Mouse (Mus musculus): ENCODE measurements at regions not wholly inside any gene's neighbourhood (a gene's known extent, or its start where the extent isn't known, plus 50 kb on each side); places are given as distances from the start of the nearest gene placed in this dataset.

- no peak for DNase-seq (ENCODE audit: low spot score)
These were observed 105.0 kb upstream of the Rnaseh2b start for GRCm38 (mm10) chr14:62187360-62187759.

GRCm38 (mm10) chr14:62188147-62188885 is 104.1 kb upstream of the Rnaseh2b start:
- no peak for DNase-seq (ENCODE audit: low spot score)

GRCm38 (mm10) chr14:62191624-62192023 is 100.8 kb upstream of the Rnaseh2b start:
- no peak for DNase-seq (ENCODE audit: low spot score)

GRCm38 (mm10) chr14:62192814-62193213 is 99.6 kb upstream of the Rnaseh2b start:
- DNase-seq (ENCODE audit: low spot score), result no peak

GRCm38 (mm10) chr14:62193371-62193770 is 99.0 kb upstream of the Rnaseh2b start:
- DNase-seq (ENCODE audit: low spot score), result no peak

- DNase-seq (ENCODE audit: low spot score), result no peak
These were observed 95.6 kb upstream of the Rnaseh2b start for GRCm38 (mm10) chr14:62196776-62197175.

- no peak for DNase-seq (ENCODE audit: low spot score)
These were observed 93.8 kb upstream of the Rnaseh2b start for GRCm38 (mm10) chr14:62198476-62199190.

- no peak for DNase-seq (ENCODE audit: low spot score)
These were observed 77.3 kb upstream of the Rnaseh2b start for GRCm38 (mm10) chr14:62215071-62215470.

- no peak for DNase-seq (ENCODE audit: low spot score)
These were observed 75.4 kb upstream of the Rnaseh2b start for GRCm38 (mm10) chr14:62216995-62217394.

GRCm38 (mm10) chr14:62217971-62218370 is 74.4 kb upstream of the Rnaseh2b start:
- DNase-seq (ENCODE audit: low spot score), result no peak

- DNase-seq (ENCODE audit: low spot score), result no peak
These were observed 73.7 kb upstream of the Rnaseh2b start for GRCm38 (mm10) chr14:62218716-62219115.

GRCm38 (mm10) chr14:62220770-62221169 is 71.6 kb upstream of the Rnaseh2b start:
- DNase-seq (ENCODE audit: low spot score), result no peak
